Mouse (Mus musculus) forebrain, embryonic 12.5 days (tissue): ENCODE data around the gene Rims3. TPM values are rescaled to one million over a fixed set of nuclear protein-coding genes. Genes with fewer than 3 reads are reported as not detected.
A peak's percentile ranks its signal among the peaks of the same experiment; 100 is the strongest.

Source experiments
- ATAC-seq: fragments of 200-750 bp; cut with Nextera tagmentation; 2 replicates; pipeline ENCODE4 v1.8.0; 2017; ENCODE audit warnings: moderate TSS enrichment; ENCODE audit not compliant: low FRiP score
- H3K27ac ChIP-seq: fragments of 300-500 bp; sonication (generic); 2 replicates; pipeline ENCODE4 v1.5.1; 2016; ENCODE audit warnings: mild to moderate bottlenecking
- H3K27me3 ChIP-seq: fragments of 300-500 bp; sonication (generic); 2 replicates; pipeline ENCODE4 v1.6.1; 2016; ENCODE audit warnings: mild to moderate bottlenecking
- H3K36me3 ChIP-seq: fragments of 300-500 bp; sonication (generic); replicated peaks from 2 replicates; pipeline ENCODE4 v1.6.1; 2016; ENCODE audit warnings: mild to moderate bottlenecking
- H3K4me1 ChIP-seq: fragments of 300-500 bp; sonication (generic); 2 replicates; pipeline ENCODE4 v1.6.1; 2016
- H3K4me2 ChIP-seq: fragments of 300-500 bp; sonication (generic); 2 replicates; pipeline ENCODE4 v1.6.1; 2016; ENCODE audit warnings: mild to moderate bottlenecking, moderate library complexity
- H3K4me3 ChIP-seq: fragments of 300-500 bp; sonication (generic); replicated peaks from 2 replicates; pipeline ENCODE4 v1.5.1; 2016; ENCODE audit warnings: mild to moderate bottlenecking
- H3K9ac ChIP-seq: fragments of 300-500 bp; sonication (generic); 2 replicates; pipeline ENCODE4 v1.6.1; 2016; ENCODE audit warnings: mild to moderate bottlenecking
- H3K9me3 ChIP-seq: fragments of 300-500 bp; sonication (generic); 2 replicates; pipeline ENCODE4 v1.6.1; 2016
- WGBS: fragments of 180-500 bp; shearing (Covaris S2); methylation state at CpG from one replicate; pipeline ENCODE4 v1.1.7; 2016; 5-methylcytosine and 5-hydroxymethylcytosine counted together
- polyA plus RNA-seq: library from polyadenylated mRNA; unstranded; fragments of >200 nt; fragmentation: Nextera tagmentation; extraction: Ambion mirVana; gene quantifications from 2 replicates; pipeline ENCODE4 v1.2.1, GENCODE M21; 2016

The Rims3 gene
- polyA plus RNA-seq, 1 experiment from 2014 or later = 6.2 TPM

GRCm38 (mm10) chr4:120905644-120906043 lies 51.0 kb downstream of the Rims3 start:
- Histone ChIP-seq H3K9me3 (no peaks in the 10 kb centered on the region), H3K27ac (no peak overlapping the region), H3K4me3 (no peak overlapping the region), H3K27me3 (no peaks in the 10 kb centered on the region), H3K36me3 (no peaks in the 10 kb centered on the region), H3K4me2 (no peak overlapping the region), H3K9ac (no peak overlapping the region), H3K4me1 (no peaks in the 10 kb centered on the region)
- WGBS = 84% methylated on average over 5 of the region's 5 CpGs
- ATAC-seq = no peak

GRCm38 (mm10) chr4:120909558-120910150 lies 55.0 kb downstream of the Rims3 start:
- WGBS = 31% methylated on average over 15 of the region's 15 CpGs
- Histone ChIP-seq H3K4me1 (no peaks in the 10 kb centered on the region), H3K27me3 (no peaks in the 10 kb centered on the region), H3K4me3 (no peak overlapping the region), H3K36me3 (no peaks in the 10 kb centered on the region), H3K9ac (no peak overlapping the region), H3K27ac (no peak overlapping the region), H3K4me2 (no peak overlapping the region), H3K9me3 (no peaks in the 10 kb centered on the region)
- ATAC-seq = 0 out of 2 replicates have a peak, but pooled peaks have one; percentile 61

- no peak overlapping the region for H3K4me2 ChIP-seq
- H3K27me3 ChIP-seq = no peaks in the 10 kb centered on the region
- no peak overlapping the region for H3K4me3 ChIP-seq
- 84% methylated on average over 6 of the region's 6 CpGs for WGBS
- no peak overlapping the region for H3K9ac ChIP-seq
- no peaks in the 10 kb centered on the region for H3K9me3 ChIP-seq
- ATAC-seq = no peak
- H3K36me3 ChIP-seq = no peaks in the 10 kb centered on the region
- H3K27ac ChIP-seq = no peak overlapping the region
- no peaks in the 10 kb centered on the region for H3K4me1 ChIP-seq
Observed at GRCm38 (mm10) chr4:120911086-120911485, 56.5 kb downstream of the Rims3 start.

DNA sequence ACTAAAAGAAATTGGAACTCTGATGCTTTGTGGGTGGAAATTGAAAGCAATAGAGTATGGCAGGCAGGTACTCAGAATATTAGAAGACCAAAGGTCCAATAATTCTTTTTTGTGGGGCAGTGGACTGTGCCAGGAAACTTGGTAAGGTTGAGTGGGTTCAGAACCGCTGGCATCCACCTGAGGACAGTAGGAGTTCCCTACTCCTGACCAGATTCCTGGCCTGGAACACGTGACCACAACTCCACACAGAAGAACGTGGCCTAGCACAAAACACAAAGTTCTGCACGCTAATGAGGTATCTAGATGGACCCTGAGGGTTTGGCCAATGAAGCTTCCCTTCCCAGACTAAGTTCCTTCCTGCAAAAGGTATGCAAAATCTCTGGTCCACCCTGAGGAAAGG lies 58.2 kb downstream of the Rims3 start:
- Histone ChIP-seq H3K4me1 (no peaks in the 10 kb centered on the region), H3K27me3 (no peaks in the 10 kb centered on the region), H3K27ac (no peak overlapping the region), H3K9ac (no peak overlapping the region), H3K9me3 (no peaks in the 10 kb centered on the region), H3K36me3 (no peaks in the 10 kb centered on the region), H3K4me3 (no peak overlapping the region), H3K4me2 (no peak overlapping the region)
- WGBS = 57% methylated on average over 4 of the region's 4 CpGs
- ATAC-seq = no peak

DNA sequence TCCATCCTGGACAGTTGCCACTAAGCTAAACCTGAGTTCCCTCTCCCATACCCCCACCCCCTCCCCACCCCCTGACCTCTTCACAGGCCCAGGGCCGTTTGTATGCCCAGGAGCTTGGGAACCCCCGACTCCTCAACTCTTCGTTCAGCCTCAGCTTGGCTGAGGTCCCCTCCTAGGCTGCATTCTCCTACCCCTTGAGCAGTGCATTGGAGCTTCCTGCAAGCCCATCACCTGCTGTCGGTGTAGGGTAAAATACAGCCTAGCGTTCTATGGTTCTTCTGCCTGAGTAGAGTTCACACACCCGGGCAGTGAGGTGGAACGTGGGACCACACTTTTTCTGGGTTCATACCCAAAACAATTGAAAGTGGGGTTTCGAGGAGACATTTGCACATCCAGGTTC lies 58.8 kb downstream of the Rims3 start:
- 67% methylated on average over 8 of the region's 8 CpGs for WGBS
- no peak for ATAC-seq
- Histone ChIP-seq H3K4me2 (no peak overlapping the region), H3K4me3 (no peak overlapping the region), H3K27me3 (no peaks in the 10 kb centered on the region), H3K27ac (no peak overlapping the region), H3K9me3 (no peaks in the 10 kb centered on the region), H3K9ac (no peak overlapping the region), H3K36me3 (no peaks in the 10 kb centered on the region), H3K4me1 (no peaks in the 10 kb centered on the region)

DNA sequence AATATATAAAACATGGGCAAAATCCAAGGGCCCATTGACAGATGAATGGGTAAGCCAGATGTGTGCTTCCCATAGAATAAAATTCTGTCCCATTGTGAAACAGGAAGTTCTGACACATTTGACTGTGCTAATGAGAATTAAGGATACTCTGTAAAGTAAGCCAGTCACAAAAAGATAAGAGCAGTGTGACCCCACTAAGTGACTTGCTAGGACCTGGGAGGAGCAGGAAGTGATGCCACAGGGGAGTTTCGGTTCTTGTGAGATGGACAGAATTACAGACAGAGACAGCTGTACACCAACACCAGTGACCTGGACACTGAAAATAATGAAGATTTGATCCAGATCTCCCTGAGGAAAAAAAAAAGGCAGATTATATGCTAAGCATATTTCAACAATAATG lies 59.2 kb downstream of the Rims3 start:
- 92% methylated on average over 1 of the region's 1 CpGs for WGBS

DNA sequence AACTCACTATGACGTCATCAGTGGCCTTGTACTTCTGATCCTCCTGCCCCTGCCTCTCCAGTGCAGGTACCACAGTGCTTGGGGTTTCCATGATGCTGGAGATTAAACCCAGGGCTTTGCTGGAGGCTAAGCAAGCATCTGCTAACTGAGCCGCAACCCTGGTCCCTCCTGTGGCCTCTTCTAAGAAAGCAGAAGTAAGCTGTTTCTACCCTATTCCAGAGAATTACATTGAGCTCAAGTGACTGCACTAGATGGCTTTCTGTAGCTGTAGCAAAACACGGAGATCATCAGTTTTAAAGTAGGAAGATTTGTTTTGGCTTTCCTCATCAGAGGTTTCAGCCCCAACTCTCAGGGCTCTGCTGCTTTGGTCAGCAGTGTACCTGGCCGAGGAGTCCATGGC lies 59.9 kb downstream of the Rims3 start:
- WGBS = 78% methylated on average over 4 of the region's 4 CpGs
- Histone ChIP-seq H3K4me1 (no peaks in the 10 kb centered on the region), H3K27ac (no peak overlapping the region)

More for the DNA sequence above, 59.2 kb downstream of the Rims3 start:
- Histone ChIP-seq H3K36me3 (no peaks in the 10 kb centered on the region), H3K9ac (no peak overlapping the region), H3K4me3 (no peak overlapping the region), H3K4me2 (no peak overlapping the region), H3K4me1 (no peaks in the 10 kb centered on the region), H3K27me3 (no peaks in the 10 kb centered on the region), H3K27ac (no peak overlapping the region), H3K9me3 (no peaks in the 10 kb centered on the region)
- no peak for ATAC-seq

DNA sequence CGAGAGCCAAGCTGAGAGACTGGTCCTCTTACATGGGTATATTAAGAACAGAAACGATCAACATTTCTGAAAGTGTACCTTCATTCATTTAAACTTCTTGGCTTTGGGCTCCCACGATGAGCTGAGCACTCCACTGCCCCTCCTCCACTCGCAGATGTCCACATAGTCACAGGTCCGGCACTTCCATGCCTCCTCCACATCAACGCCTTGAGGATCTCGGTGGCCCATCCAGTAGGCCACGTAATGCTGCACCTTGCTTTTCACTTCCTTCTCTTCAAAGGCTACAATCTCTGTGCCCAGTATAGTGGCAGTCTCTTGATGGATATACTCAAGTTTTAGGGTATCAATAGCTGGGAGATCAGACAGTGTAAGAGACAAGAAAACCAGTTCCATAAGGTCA lies 66.8 kb downstream of the Rims3 start:
- ATAC-seq = no peak
- Histone ChIP-seq H3K4me3 (no peak overlapping the region), H3K27ac (no peak overlapping the region), H3K9me3 (peaks cover 6% of the 10 kb centered on the region; the same call in 1 of the 2 replicates), H3K9ac (no peak overlapping the region), H3K36me3 (peaks cover 34% of the 10 kb centered on the region), H3K4me1 (peaks cover 16% of the 10 kb centered on the region), H3K4me2 (no peak overlapping the region), H3K27me3 (no peaks in the 10 kb centered on the region)
- 90% methylated on average over 8 of the region's 8 CpGs for WGBS

More for the DNA sequence above, 59.9 kb downstream of the Rims3 start:
- 0 out of 2 replicates have a peak, but pooled peaks cover 1% of the 10 kb centered on the region for H3K36me3 ChIP-seq
- no peaks in the 10 kb centered on the region for H3K9me3 ChIP-seq
- H3K9ac ChIP-seq = no peak overlapping the region
- no peak overlapping the region for H3K4me2 ChIP-seq
- H3K27me3 ChIP-seq = no peaks in the 10 kb centered on the region
- no peak for ATAC-seq
- no peak overlapping the region for H3K4me3 ChIP-seq

- under 1% methylated on average over 33 of the region's 33 CpGs for WGBS
- Histone ChIP-seq H3K36me3 (peaks cover 31% of the 10 kb centered on the region), H3K9ac (peak within 1 kb of the TSS; percentile 71), H3K27ac (peak within 1 kb of the TSS; percentile 84), H3K27me3 (no peaks in the 10 kb centered on the region), H3K4me2 (peak within 1 kb of the TSS; percentile 65), H3K4me3 (peak within 1 kb of the TSS; percentile 59), H3K4me1 (peaks cover 16% of the 10 kb centered on the region), H3K9me3 (peaks cover 6% of the 10 kb centered on the region; the same call in 1 of the 2 replicates)
- peak; percentile 98 for ATAC-seq
Observed at GRCm38 (mm10) chr4:120924554-120925299, 70.1 kb downstream of the Rims3 start, which contains the start of gene Exo5. Gene Exo5 (minus strand): TSS chr4:120925017.

DNA sequence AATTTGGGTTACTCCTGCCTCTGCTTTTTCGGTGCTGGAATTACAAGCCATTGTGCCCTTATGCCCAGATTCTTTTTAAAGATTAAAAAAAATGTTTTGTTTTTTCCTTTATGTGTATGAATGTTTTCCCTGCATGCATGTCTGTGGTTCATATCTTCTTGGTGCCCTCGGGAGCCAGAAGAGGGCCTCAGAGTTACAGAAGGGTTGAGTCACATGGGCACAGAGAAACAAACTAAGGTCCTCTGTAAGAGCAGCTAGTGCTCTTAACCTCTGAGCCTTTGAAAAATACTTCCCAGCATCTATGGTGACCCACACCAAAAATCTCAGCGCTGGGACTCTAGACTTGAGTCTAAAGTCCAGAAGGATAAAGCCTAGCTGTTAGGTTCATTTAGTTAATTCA lies 70.8 kb downstream of the Rims3 start:
- ATAC-seq = peak; percentile 33; the same call in 1 of the 2 replicates
- Histone ChIP-seq H3K9me3 (peaks cover 6% of the 10 kb centered on the region; the same call in 1 of the 2 replicates), H3K36me3 (peaks cover 26% of the 10 kb centered on the region), H3K4me3 (peak overlapping the region; percentile 59), H3K4me2 (peak overlapping the region; percentile 65), H3K27me3 (no peaks in the 10 kb centered on the region), H3K4me1 (peaks cover 16% of the 10 kb centered on the region), H3K9ac (peak overlapping the region; percentile 71), H3K27ac (peak overlapping the region; percentile 84)
- whole genome bisulfite sequencing = 21% methylated on average over 3 of the region's 3 CpGs

- no peak for ATAC-seq
- Histone ChIP-seq H3K27ac (no peak overlapping the region), H3K4me1 (peaks cover 5% of the 10 kb centered on the region), H3K9ac (no peak overlapping the region), H3K36me3 (peaks cover 8% of the 10 kb centered on the region), H3K4me2 (no peak overlapping the region), H3K27me3 (no peaks in the 10 kb centered on the region), H3K4me3 (no peak overlapping the region), H3K9me3 (no peaks in the 10 kb centered on the region)
- WGBS = 78% methylated on average over 3 of the region's 3 CpGs
Observed at GRCm38 (mm10) chr4:120928686-120929085, 74.1 kb downstream of the Rims3 start.

DNA sequence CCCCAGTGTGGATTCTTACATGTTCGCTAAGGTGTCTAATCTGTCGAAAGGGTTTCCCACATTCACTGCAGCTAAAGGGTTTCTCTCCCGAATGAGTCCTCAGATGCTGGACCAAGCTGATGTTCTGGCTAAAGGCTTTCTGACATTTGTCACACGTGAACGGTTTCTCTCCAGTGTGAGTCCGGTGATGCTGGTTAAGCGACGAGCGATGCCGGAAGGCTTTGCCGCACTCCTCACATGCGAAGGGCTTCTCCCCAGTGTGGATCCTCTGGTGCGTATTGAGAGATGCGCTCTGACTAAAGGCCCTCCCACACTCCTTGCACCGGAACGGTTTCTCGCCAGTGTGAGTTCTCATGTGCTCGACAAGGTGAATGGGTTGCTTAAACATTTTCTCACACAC lies 76.1 kb downstream of the Rims3 start:
- Histone ChIP-seq H3K27ac (no peak overlapping the region), H3K4me3 (no peak overlapping the region), H3K36me3 (peaks cover 8% of the 10 kb centered on the region), H3K27me3 (no peaks in the 10 kb centered on the region), H3K4me1 (no peaks in the 10 kb centered on the region), H3K4me2 (no peak overlapping the region), H3K9me3 (no peaks in the 10 kb centered on the region), H3K9ac (no peak overlapping the region)
- no peak for ATAC-seq
- WGBS = 96% methylated on average over 18 of the region's 18 CpGs

GRCm38 (mm10) chr4:120935006-120935405 lies 80.4 kb downstream of the Rims3 start:
- Histone ChIP-seq H3K36me3 (peaks cover 8% of the 10 kb centered on the region), H3K9ac (no peak overlapping the region), H3K4me2 (no peak overlapping the region), H3K27me3 (no peaks in the 10 kb centered on the region), H3K4me3 (no peak overlapping the region), H3K4me1 (no peaks in the 10 kb centered on the region), H3K9me3 (no peaks in the 10 kb centered on the region), H3K27ac (no peak overlapping the region)
- WGBS = 93% methylated on average over 3 of the region's 3 CpGs
- no peak for ATAC-seq
